Mouse (Mus musculus): ENCODE results near the gene Trak1. TPM values are rescaled to one million over a fixed set of nuclear protein-coding genes. Genes with fewer than 3 reads are reported as not detected.

The Trak1 gene
- polyA plus RNA-seq, 1 experiment from 2014 or later, result 60.6 TPM

DNA sequence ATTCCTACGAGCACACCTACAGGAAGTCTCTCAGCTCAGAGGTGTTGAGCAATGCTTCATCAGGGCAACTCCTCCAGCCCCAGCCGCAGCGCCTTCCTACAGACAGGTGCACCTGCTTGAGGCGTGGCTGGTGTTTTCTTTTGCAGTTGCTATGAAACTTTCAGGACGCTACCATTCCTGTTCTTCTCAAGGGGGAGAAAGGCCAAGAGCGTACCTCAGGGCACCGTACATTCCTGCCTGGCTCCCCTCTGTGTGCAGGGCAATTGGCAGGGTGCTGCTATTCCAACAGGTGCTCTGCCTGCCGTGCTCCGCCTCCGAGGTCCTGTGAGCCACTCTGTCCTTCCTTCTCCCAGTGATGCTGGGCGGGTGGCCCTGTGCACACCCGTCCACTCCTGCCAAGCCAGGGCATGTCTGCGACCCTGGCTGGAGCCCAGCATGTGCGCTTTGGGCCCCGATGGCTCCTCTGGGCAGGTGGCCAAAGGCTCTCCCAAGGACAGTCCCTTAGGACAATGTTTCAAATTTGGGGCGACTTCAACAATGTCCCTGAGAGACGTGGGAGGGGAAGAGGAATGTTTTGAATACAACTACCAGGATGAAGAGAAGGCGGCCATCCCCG, 118.4 kb downstream of the Trak1 start:
- no peak for ATAC-seq
- H3K4me2 ChIP-seq (ENCODE audit: low read length), result no peak overlapping the region
- H3K4me3 ChIP-seq (ENCODE audit: low read depth, low read length), result no peak overlapping the region
- 81% methylated on average over 19 of the region's 19 CpGs for WGBS
- H3K27me3 ChIP-seq (ENCODE audit: control insufficient read depth, insufficient read depth, low read depth, low read length), result no peaks in the 10 kb centered on the region
- H3K27ac ChIP-seq (ENCODE audit: low read length), result no peak overlapping the region
- no peak overlapping the region for H3K9ac ChIP-seq (ENCODE audit: low read depth, low read length)
- no peaks in the 10 kb centered on the region for H3K4me1 ChIP-seq (ENCODE audit: control insufficient read depth, insufficient read depth, low read length)
- H3K9me3 ChIP-seq (replicated peaks; ENCODE audit: control insufficient read depth, low read length, poor library complexity, severe bottlenecking), result no peaks in the 10 kb centered on the region
- H3K36me3 ChIP-seq (ENCODE audit: control insufficient read depth, insufficient read depth, low read length), result peaks cover 9% of the 10 kb centered on the region; the same call in 1 of the 2 replicates

DNA sequence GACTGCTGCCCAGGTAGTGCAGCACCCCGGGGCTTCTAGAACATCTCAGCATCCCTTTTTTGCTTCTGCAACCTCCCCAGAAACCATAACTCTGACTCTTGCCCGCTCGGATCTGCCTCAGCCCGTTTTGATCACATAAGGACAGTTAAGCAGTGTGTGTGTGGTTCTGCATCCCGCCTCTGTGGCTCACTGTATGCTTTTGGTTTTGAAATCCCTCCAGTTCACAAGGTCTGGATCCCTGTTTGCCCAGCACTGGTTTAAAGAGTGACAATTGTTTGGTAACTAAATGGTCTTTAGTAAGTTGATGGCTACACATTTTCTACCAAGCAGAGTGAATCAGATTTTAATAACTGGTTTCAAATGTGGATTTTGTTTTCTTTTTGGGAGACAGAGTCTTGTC, 119.2 kb downstream of the Trak1 start:
- H3K9me3 ChIP-seq (replicated peaks; ENCODE audit: control insufficient read depth, low read length, poor library complexity, severe bottlenecking), result no peaks in the 10 kb centered on the region

DNA sequence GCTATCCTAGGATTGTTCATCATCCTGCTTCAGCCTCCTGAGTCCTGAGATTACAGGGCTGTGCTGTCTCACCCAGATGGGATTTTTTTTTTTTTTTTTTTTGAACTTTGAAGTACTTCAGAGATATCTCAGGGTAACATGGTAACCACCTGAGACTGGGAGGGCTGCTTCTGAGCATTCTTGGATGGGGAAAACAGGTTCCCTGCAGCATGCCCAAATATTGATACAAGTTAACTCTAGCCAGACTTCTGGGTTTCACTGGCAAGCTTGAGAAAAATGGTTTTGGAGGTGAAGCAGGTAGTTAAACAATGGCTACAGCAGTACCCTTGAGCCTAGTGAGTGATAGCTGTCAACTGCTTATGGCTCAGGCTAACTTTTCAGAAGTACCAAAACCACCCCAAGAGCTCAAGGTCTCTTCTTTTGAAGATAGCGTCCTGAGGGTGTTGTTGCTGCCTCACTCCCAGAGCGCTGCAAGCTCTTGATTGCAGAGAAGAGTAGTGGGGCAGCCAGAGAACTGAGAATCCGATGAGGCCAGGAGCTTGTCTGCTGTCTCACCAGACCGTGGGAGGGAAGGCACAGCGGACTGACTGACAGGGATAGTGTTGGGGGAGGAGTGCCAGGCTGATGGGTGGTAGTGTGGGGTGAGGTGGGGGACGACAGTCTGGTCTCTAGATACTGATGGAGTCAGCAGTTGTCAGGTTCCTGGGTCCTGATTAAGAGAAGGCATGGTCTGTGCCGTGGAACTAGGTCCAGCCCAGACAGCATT, 119.8 kb downstream of the Trak1 start:
- no peaks in the 10 kb centered on the region for H3K27me3 ChIP-seq (ENCODE audit: control insufficient read depth, insufficient read depth, low read depth, low read length)
- peaks cover 9% of the 10 kb centered on the region; the same call in 1 of the 2 replicates for H3K36me3 ChIP-seq (ENCODE audit: control insufficient read depth, insufficient read depth, low read length)
- 83% methylated on average over 7 of the region's 7 CpGs for WGBS
- H3K9ac ChIP-seq (ENCODE audit: low read depth, low read length), result no peak overlapping the region
- no peak for ATAC-seq
- H3K4me1 ChIP-seq (ENCODE audit: control insufficient read depth, insufficient read depth, low read length), result no peaks in the 10 kb centered on the region
- H3K27ac ChIP-seq (ENCODE audit: low read length), result no peak overlapping the region
- H3K4me3 ChIP-seq (ENCODE audit: low read depth, low read length), result no peak overlapping the region
- H3K9me3 ChIP-seq (replicated peaks; ENCODE audit: control insufficient read depth, low read length, poor library complexity, severe bottlenecking), result no peaks in the 10 kb centered on the region
- H3K4me2 ChIP-seq (ENCODE audit: low read length), result no peak overlapping the region

More for the DNA sequence above, 119.2 kb downstream of the Trak1 start:
- 97% methylated on average over 5 of the region's 5 CpGs for WGBS
- H3K4me3 ChIP-seq (ENCODE audit: low read depth, low read length), result no peak overlapping the region
- H3K27me3 ChIP-seq (ENCODE audit: control insufficient read depth, insufficient read depth, low read depth, low read length), result no peaks in the 10 kb centered on the region
- peaks cover 9% of the 10 kb centered on the region; the same call in 1 of the 2 replicates for H3K36me3 ChIP-seq (ENCODE audit: control insufficient read depth, insufficient read depth, low read length)
- no peak for ATAC-seq
- H3K4me2 ChIP-seq (ENCODE audit: low read length), result no peak overlapping the region
- H3K27ac ChIP-seq (ENCODE audit: low read length), result no peak overlapping the region
- no peak overlapping the region for H3K9ac ChIP-seq (ENCODE audit: low read depth, low read length)
- H3K4me1 ChIP-seq (ENCODE audit: control insufficient read depth, insufficient read depth, low read length), result no peaks in the 10 kb centered on the region

- H3K36me3 ChIP-seq (ENCODE audit: control insufficient read depth, insufficient read depth, low read length), result peaks cover 2% of the 10 kb centered on the region; the same call in 1 of the 2 replicates
- no peaks in the 10 kb centered on the region for H3K4me1 ChIP-seq (ENCODE audit: control insufficient read depth, insufficient read depth, low read length)
- H3K27ac ChIP-seq (ENCODE audit: low read length), result no peak overlapping the region
- no peak for ATAC-seq
- no peak overlapping the region for H3K9ac ChIP-seq (ENCODE audit: low read depth, low read length)
- H3K4me3 ChIP-seq (ENCODE audit: low read depth, low read length), result no peak overlapping the region
- 89% methylated on average over 3 of the region's 3 CpGs for WGBS
- H3K4me2 ChIP-seq (ENCODE audit: low read length), result no peak overlapping the region
- no peaks in the 10 kb centered on the region for H3K27me3 ChIP-seq (ENCODE audit: control insufficient read depth, insufficient read depth, low read depth, low read length)
- no peaks in the 10 kb centered on the region for H3K9me3 ChIP-seq (replicated peaks; ENCODE audit: control insufficient read depth, low read length, poor library complexity, severe bottlenecking)
Measured at GRCm38 (mm10) chr9:121419011-121419410, 121.7 kb downstream of the Trak1 start.

DNA sequence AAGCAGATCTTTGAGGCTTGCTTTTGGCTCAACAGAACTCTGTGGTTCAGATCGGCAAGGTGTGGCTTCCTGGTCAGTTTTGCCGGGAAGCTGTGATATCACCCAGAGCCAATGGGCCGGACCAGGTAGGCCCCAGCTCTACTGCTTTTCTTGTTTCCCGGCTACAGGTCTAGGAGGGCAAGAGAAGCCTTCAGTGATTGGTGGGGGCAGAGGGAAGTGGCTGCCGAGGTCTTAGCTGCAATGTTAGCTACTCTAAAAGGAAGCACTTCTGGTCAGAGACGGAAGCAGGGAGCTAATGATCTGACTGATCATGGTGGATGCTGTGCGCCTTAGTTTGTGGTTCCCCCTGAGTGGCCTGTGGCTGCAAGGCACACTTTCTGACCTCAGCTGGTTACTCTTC, 122.3 kb downstream of the Trak1 start:
- Histone ChIP-seq H3K36me3 (ENCODE audit: control insufficient read depth, insufficient read depth, low read length) (0 out of 2 replicates have a peak, but pooled peaks cover 2% of the 10 kb centered on the region), H3K9me3 (replicated peaks; ENCODE audit: control insufficient read depth, low read length, poor library complexity, severe bottlenecking) (no peaks in the 10 kb centered on the region), H3K9ac (ENCODE audit: low read depth, low read length) (no peak overlapping the region), H3K4me1 (ENCODE audit: control insufficient read depth, insufficient read depth, low read length) (no peaks in the 10 kb centered on the region), H3K27me3 (ENCODE audit: control insufficient read depth, insufficient read depth, low read depth, low read length) (no peaks in the 10 kb centered on the region), H3K4me3 (ENCODE audit: low read depth, low read length) (no peak overlapping the region), H3K4me2 (ENCODE audit: low read length) (no peak overlapping the region), H3K27ac (ENCODE audit: low read length) (no peak overlapping the region)
- WGBS, result 88% methylated on average over 7 of the region's 7 CpGs
- no peak for ATAC-seq

DNA sequence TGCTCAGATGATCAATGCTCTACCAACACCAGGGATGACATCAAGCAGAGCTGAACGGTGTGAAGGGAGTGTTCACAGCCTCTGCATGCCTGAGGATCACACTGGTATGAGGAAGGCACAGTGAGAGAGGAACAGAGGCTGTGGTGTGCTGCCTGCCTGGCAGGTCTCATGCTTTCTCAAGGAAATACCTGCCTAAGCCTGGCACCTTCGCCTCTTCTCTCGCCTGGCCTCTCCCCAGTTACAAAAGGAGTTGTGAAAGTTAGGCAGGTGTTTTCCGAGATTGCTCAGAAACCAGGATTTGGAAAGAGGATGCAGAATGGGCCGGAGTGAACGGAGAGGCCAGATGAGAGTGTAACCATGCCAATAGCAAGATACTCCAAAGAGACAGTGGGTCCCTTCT, 123.5 kb downstream of the Trak1 start:
- Histone ChIP-seq H3K4me3 (ENCODE audit: low read depth, low read length) (no peak overlapping the region), H3K27ac (ENCODE audit: low read length) (no peak overlapping the region), H3K9ac (ENCODE audit: low read depth, low read length) (no peak overlapping the region), H3K4me2 (ENCODE audit: low read length) (no peak overlapping the region), H3K36me3 (ENCODE audit: control insufficient read depth, insufficient read depth, low read length) (no peaks in the 10 kb centered on the region), H3K27me3 (ENCODE audit: control insufficient read depth, insufficient read depth, low read depth, low read length) (no peaks in the 10 kb centered on the region), H3K9me3 (replicated peaks; ENCODE audit: control insufficient read depth, low read length, poor library complexity, severe bottlenecking) (no peaks in the 10 kb centered on the region), H3K4me1 (ENCODE audit: control insufficient read depth, insufficient read depth, low read length) (no peaks in the 10 kb centered on the region)
- ATAC-seq, result no peak
- 90% methylated on average over 6 of the region's 6 CpGs for WGBS

- H3K36me3 ChIP-seq (ENCODE audit: control insufficient read depth, insufficient read depth, low read length), result no peaks in the 10 kb centered on the region
- no peak overlapping the region for H3K9ac ChIP-seq (ENCODE audit: low read depth, low read length)
- H3K27ac ChIP-seq (ENCODE audit: low read length), result no peak overlapping the region
- H3K4me3 ChIP-seq (ENCODE audit: low read depth, low read length), result no peak overlapping the region
- no peaks in the 10 kb centered on the region for H3K9me3 ChIP-seq (replicated peaks; ENCODE audit: control insufficient read depth, low read length, poor library complexity, severe bottlenecking)
- WGBS, result 89% methylated on average over 5 of the region's 5 CpGs
- no peak for ATAC-seq
- 0 out of 2 replicates have a peak, but pooled peaks cover 2% of the 10 kb centered on the region for H3K4me1 ChIP-seq (ENCODE audit: control insufficient read depth, insufficient read depth, low read length)
- H3K27me3 ChIP-seq (ENCODE audit: control insufficient read depth, insufficient read depth, low read depth, low read length), result no peaks in the 10 kb centered on the region
- no peak overlapping the region for H3K4me2 ChIP-seq (ENCODE audit: low read length)
Measured at GRCm38 (mm10) chr9:121422402-121422801, 125.1 kb downstream of the Trak1 start.

DNA sequence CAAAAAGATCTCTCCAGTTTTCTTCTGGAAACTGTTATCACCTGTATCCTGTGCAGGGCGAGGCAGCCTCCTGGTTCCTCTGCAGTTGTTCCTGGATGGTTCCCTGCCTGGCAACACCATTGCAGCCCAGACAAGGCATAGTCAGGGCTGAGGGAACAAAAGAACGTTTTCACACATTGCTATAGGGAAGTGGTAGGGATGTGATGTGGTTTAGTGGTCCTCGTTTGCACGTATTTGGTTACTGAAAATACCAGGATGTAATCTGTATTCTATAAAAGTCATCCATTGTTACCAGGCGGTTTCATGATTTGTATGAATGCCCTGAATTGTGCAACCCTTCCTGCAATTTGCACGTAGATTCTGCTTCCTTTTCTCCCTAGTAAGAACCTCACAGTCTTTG, 126.3 kb downstream of the Trak1 start:
- no peak for ATAC-seq

More for the DNA sequence above, 126.3 kb downstream of the Trak1 start:
- H3K4me1 ChIP-seq (ENCODE audit: control insufficient read depth, insufficient read depth, low read length), result 0 out of 2 replicates have a peak, but pooled peaks cover 2% of the 10 kb centered on the region
- 88% methylated on average over 6 of the region's 6 CpGs for WGBS
- no peak overlapping the region for H3K4me3 ChIP-seq (ENCODE audit: low read depth, low read length)
- no peaks in the 10 kb centered on the region for H3K36me3 ChIP-seq (ENCODE audit: control insufficient read depth, insufficient read depth, low read length)
- H3K9me3 ChIP-seq (replicated peaks; ENCODE audit: control insufficient read depth, low read length, poor library complexity, severe bottlenecking), result no peaks in the 10 kb centered on the region
- no peaks in the 10 kb centered on the region for H3K27me3 ChIP-seq (ENCODE audit: control insufficient read depth, insufficient read depth, low read depth, low read length)
- no peak overlapping the region for H3K27ac ChIP-seq (ENCODE audit: low read length)
- no peak overlapping the region for H3K4me2 ChIP-seq (ENCODE audit: low read length)
- H3K9ac ChIP-seq (ENCODE audit: low read depth, low read length), result no peak overlapping the region

All from midbrain, embryonic 16.5 days (tissue).